Mouse (Mus musculus) cortical plate, adult 2 months (tissue): ENCODE measurements around the gene Qrich1. TPM values are rescaled to one million over a fixed set of nuclear protein-coding genes. Genes with fewer than 3 reads are reported as not detected.

Source experiments
- H3K27ac ChIP-seq: fragments of 200-500 bp; 2 replicates; pipeline ENCODE4 v1.5.1; 2012; ENCODE audit warnings: low read length, control low read depth, inconsistent platforms; ENCODE audit not compliant: insufficient read depth
- H3K4me1 ChIP-seq: fragments of 200-500 bp; 2 replicates; pipeline ENCODE4 v1.6.1; 2011; ENCODE audit warnings: low read length; ENCODE audit not compliant: control insufficient read depth, insufficient read depth
- H3K4me3 ChIP-seq: fragments of 200-500 bp; 2 replicates; pipeline ENCODE4 v1.5.1; 2011; ENCODE audit warnings: mild to moderate bottlenecking, low read length, control low read depth; ENCODE audit not compliant: insufficient read depth
- CTCF ChIP-seq: fragments of 200-500 bp; IDR thresholded peaks from 2 replicates; pipeline ENCODE4 v1.5.1; 2011; ENCODE audit warnings: mild to moderate bottlenecking, control low read depth, low read length; ENCODE audit not compliant: insufficient read depth; ENCODE audit errors: extremely low read depth
- POLR2A ChIP-seq: fragments of 200-500 bp; IDR thresholded peaks from 2 replicates; pipeline ENCODE4 v1.6.1; 2011; ENCODE audit warnings: mild to moderate bottlenecking, low read length, control low read depth; ENCODE audit not compliant: insufficient read depth; ENCODE audit errors: extremely low read depth
- polyA plus RNA-seq: library from polyadenylated mRNA; depleted of rRNA; stranded (reverse); fragments of >200 nt; gene quantifications from 2 replicates; pipeline ENCODE4 v1.2.3, GENCODE M21; 2012

Qrich1 gene
- polyA plus RNA-seq, 1 experiment: 110 TPM

DNA sequence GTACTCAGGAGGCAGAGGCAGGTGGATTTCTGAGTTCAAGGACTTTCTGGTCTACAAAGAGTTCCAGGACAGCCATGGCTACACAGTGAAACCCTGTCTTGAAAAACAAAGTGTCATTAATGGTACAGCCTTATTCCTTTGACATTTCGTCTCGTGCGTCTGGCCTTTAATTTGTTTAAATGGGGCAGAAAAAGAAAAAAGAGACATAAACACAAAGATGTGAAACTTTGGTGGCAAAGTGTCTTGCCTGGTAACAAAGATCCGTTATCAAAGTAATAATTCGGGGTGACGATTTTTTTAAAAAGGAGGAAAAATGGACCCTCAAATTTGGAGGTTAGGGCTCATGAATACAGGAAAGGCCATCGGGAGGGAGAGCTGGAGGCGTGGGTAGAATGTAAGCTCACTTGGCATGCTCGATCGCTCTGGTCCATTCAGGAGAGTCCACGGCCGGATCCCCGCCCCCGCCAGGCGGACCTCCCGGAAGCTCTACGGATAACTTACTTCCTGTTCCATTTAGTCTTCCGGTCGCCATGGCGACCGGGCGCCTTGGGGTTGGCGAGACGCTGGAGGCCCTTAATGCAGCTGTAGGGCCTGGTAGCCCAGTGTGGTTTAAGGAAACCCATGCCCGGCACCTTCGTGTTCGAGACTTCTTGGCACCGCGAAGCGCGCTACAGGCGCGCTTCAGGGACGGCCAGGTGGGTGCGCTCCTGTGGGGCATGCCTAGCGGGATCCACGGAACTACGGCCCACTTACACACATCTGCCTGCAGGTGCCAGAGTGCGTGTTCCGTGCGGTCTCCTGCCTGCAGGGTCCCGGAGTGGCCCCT is 53.0 kb downstream of the Qrich1 start, which contains the start of gene Dalrd3:
Gene Dalrd3 (plus strand): TSS at position 506 of the 826 bp plus-strand sequence.
- Histone ChIP-seq H3K4me1 (peaks cover 3% of the 10 kb centered on the region; the same call in 1 of the 2 replicates), H3K4me3 (peak within 1 kb of the TSS; percentile 53), H3K27ac (no peak within 1 kb of the TSS; the same call in 1 of the 2 replicates)
- no peak for TF ChIP-seq CTCF
- TF ChIP-seq POLR2A: no peak

DNA sequence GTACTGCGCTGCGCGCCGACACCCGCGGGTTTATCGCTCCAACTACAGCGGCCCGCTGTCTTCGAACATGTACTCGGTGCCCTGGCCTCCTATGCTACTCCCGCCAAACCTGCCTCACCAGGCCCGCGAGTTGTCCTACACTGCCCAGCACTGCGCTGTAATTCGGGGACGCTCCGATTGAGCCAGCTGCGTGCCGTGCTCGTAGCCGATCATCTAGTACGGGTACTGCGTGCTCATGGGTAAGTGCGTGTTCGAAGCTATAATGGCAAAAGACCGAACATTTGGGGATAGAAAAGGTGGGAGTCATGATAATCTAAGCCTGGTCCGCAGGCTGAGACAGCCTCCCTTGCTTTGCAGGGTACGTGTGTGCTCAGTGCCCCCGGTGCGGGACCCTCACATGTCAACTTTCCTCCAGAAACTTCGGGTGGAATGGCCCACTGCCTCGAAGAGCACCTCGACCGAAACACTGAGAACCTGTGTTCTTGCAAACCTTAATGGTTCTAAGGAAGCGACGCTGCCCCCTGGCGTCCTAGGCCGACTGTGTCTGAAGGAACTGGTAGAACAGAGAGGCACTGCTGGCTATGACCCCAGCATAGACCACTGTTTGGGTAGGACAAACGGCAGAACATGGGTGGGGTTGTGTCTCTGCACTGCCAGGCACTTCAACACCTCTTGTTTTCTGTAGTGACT is 53.7 kb downstream of the Qrich1 start:
- Histone ChIP-seq H3K4me1 (peaks cover 3% of the 10 kb centered on the region; the same call in 1 of the 2 replicates), H3K4me3 (peak overlapping the region; percentile 53), H3K27ac (no peak overlapping the region; the same call in 1 of the 2 replicates)
- TF ChIP-seq CTCF: peak; percentile 57
- 0 out of 2 replicates have a peak, but pooled peaks have one; percentile 8 for TF ChIP-seq POLR2A

DNA sequence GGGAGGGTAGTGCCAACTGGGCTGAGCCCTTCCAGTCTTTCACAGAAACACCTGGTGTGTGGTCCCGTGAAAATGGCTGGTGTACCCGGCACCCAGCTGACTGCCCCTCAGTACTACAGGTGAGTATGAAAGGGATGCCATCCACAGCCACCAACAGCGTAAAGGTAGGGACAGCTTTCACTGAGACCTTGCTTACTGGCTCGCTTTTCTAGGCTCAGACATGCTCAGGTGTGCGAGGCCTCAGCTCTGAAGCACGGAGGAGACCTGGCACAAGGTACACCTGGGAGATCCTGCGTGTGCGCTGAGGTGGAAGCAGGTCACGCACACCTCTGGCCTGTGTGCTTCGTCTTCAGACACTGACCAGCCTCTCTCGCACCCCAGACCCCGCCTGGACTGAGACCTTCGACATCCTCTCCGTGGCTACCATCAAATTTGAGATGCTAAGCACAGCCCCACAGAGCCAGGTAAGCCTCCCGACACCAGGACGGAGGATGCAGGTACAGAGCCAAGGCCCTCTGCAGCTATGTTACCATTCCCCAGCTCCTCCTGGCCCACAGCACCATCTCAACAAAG is 54.9 kb downstream of the Qrich1 start:
- no peak overlapping the region for H3K27ac ChIP-seq
- TF ChIP-seq CTCF: no peak
- peak; percentile 10; the same call in 1 of the 2 replicates for TF ChIP-seq POLR2A
- H3K4me1 ChIP-seq: no peaks in the 10 kb centered on the region
- no peak overlapping the region for H3K4me3 ChIP-seq

DNA sequence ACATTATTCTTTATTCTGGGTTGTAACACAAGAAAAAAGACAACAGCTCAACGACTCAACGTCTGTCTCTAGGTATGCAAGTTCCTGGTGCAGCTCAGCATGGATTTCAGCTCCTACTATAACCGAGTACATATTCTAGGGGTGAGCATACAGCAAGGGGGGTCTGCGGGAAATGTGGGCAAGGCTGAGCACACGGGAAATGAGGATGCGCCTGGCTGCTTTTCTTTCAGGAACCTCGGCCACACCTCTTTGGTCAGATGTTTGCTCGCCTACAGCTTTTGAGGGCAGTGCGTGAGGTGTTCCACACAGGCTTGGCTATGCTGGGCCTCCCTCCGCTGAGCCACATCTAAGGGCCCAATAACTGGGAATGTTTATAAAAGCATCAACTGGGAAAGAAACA is 55.7 kb downstream of the Qrich1 start:
- H3K4me3 ChIP-seq: no peak overlapping the region
- H3K27ac ChIP-seq: no peak overlapping the region
- no peaks in the 10 kb centered on the region; the same call in 1 of the 2 replicates for H3K4me1 ChIP-seq
- no peak for TF ChIP-seq POLR2A
- no peak for TF ChIP-seq CTCF

DNA sequence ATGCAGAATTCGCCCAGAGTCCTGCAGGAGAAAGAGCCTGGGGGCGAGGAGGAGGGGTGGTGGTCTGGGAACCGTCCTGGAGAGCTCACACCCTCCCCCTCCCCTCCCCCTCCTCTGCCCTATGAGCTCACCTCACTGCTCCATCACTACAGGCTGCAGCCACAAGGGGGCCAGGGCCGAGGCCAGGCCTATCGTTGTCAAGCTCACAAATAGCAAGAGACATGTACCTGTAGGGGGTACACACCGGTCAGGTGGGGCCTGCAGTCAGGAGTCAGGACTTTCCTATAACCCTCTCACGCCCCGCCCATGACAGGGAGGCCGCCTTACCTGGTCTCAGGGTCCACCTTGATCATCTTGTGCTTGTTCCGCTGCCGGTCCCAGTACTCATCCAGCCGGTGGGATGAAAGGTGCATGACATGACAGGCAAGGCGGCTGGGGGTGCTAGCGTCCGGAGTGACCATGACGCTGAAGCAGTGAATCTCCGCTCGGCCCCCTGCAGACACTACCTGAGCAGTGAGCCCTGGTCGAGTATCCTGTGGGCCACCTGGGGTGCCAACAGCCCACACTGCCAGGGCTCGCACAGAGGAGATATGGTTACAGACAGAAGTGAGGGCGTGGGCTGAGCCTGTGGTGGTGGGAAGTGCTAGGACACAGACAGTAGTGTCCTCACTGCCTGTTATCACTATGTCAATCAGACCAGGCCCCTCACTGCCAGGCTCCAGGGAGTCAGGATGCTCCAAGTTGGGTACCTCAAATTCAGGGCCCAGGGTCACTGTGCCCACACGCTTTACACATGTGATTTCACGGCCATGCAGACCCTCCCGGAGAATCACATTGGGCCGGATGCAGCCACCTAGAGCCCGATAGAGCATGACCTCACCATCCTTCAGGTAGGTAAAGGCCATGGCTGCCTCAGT is 57.4 kb downstream of the Qrich1 start:
- H3K27ac ChIP-seq: no peak overlapping the region
- peak; percentile 36; the same call in 1 of the 2 replicates for TF ChIP-seq CTCF
- TF ChIP-seq POLR2A: 0 out of 2 replicates have a peak, but pooled peaks have one; percentile 2
- H3K4me3 ChIP-seq: no peak overlapping the region
- no peaks in the 10 kb centered on the region; the same call in none of the 2 replicates for H3K4me1 ChIP-seq

DNA sequence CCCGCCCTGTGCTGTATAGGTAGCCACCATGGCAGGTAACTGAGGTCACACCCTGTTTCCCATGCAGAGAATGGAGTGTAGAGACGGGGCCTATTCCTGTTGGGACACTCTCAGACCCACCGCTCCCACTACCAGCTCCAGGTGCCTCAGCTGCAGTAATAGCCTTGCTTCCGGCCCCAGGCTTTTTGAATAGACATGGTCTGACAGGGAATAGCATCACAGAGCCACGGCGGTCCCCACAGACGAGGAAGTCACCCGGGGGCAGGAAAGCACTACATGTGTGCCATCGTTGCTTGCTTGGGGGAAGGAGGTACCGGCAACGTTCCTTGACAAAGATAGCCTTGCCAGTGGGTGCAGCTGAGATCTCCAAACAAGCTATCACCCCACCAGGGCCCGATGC is 58.3 kb downstream of the Qrich1 start:
- no peak overlapping the region for H3K4me3 ChIP-seq
- TF ChIP-seq POLR2A (no peak), CTCF (no peak)
- H3K27ac ChIP-seq: no peak overlapping the region
- no peaks in the 10 kb centered on the region; the same call in none of the 2 replicates for H3K4me1 ChIP-seq

DNA sequence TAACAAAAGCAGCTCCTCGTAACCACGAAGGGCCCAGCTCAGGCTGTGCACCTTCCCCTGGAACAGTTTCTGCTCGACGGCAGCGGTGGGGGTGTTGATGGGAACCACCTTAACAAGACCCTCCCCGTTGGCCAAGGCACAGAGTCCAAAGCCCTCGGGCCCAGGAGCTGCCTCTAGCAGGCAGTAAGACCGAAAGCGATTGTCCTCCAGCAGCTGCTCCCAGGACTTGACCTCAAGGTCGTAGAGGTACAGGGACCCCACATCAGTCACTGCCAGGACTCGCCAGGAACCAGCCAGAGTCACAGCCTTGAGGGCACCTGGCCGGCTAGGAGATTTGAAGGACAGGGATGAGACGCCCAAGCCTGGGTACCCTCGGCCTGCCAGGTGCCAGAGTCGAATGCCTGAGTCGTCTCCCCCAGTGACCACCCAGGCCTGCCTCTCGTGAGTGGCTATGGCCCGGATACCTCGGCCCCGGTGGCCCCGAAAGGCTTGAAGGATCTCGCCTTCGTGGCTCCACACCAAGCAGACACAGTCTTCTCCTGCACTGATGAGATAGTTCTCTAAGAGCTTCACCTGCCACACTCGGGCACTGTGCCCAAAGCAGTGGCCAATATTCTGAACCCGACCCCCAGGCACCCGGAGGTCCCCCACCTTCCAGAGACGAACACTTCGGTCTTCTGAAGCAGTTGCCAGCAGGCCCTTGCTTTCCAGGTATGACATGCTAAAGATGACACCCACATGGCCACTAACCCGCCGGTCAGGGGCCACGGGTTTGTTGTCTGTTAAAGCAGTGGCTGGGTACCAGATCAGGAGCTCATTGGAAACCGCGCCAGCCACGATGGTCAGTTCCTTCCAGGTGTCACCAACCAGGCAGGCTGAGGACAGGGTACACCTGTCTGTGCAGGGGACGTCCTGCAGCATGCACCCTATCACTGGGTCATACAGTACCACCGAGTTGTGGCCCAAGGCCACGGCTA is 59.0 kb downstream of the Qrich1 start:
- TF ChIP-seq CTCF (no peak), POLR2A (no peak)
- Histone ChIP-seq H3K27ac (no peak overlapping the region), H3K4me3 (no peak overlapping the region), H3K4me1 (no peaks in the 10 kb centered on the region; the same call in none of the 2 replicates)

DNA sequence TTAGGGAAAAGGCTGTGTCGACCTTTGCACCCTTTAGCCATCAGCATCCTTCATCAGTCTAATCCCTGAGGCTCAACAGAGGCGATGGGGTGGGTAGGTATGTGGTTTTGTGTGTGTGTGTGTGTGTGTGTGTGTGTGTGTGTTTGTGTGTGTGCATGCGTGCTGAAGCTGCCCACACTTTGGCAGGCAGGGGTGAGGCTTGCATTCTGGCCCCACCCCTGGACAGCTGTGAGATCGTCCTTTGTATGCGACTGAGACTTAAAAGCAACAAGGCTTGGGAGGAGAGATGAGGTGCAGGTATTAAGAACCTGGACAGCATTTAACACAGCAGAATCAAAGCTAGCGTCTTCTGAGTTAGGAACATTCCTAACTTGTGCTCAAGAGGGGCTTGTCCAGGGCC is 60.4 kb downstream of the Qrich1 start:
- Histone ChIP-seq H3K4me1 (no peaks in the 10 kb centered on the region; the same call in none of the 2 replicates), H3K4me3 (peak overlapping the region; percentile 3; the same call in 1 of the 2 replicates)
- TF ChIP-seq CTCF (no peak), POLR2A (no peak)

More for the DNA sequence above, 60.4 kb downstream of the Qrich1 start:
- H3K27ac ChIP-seq: no peak overlapping the region
